Mouse (Mus musculus): Measurements from ENCODE around the gene Mink1. TPM values are rescaled to one million over a fixed set of nuclear protein-coding genes. Genes with fewer than 3 reads are reported as not detected.
"Not testable (repeated sequence)": the region's sequence is repeated elsewhere in the genome, so short reads cannot be mapped to it uniquely, and the experiment has no call there.

Gene Mink1
- total and polyA plus RNA-seq, 2 experiments from 2014 or later: 5.0 to 20.4 TPM

- Histone ChIP-seq H3K9ac (replicated peaks; ENCODE audit: low read depth, low read length) (peak within 1 kb of the TSS; percentile 61), H3K9me3 (replicated peaks; ENCODE audit: control insufficient read depth, low read length) (no peaks in the 10 kb centered on the region), H3K4me3 (ENCODE audit: low read depth, low read length) (peak within 1 kb of the TSS; percentile 31), H3K4me2 (ENCODE audit: low read depth, low read length) (peak within 1 kb of the TSS; percentile 51), H3K27ac (ENCODE audit: low read depth) (peak within 1 kb of the TSS; percentile 70), H3K36me3 (replicated peaks; ENCODE audit: control insufficient read depth, insufficient read depth, low read length) (no peaks in the 10 kb centered on the region), H3K27me3 (ENCODE audit: control insufficient read depth, insufficient read depth, low read length) (no peaks in the 10 kb centered on the region), H3K4me1 (ENCODE audit: control insufficient read depth, insufficient read depth) (no peaks in the 10 kb centered on the region)
- 91% methylated on average over 10 of the region's 10 CpGs for WGBS
- DNase-seq (ENCODE audit: low spot score) (no peak), ATAC-seq (ENCODE audit: insufficient read depth, low read depth) (no peak)
- no peak for TF ChIP-seq CTCF (IDR thresholded peaks at IDR 0.05; ENCODE audit: low read depth)
- no peak for TF ChIP-seq EP300 (IDR thresholded peaks at IDR 0.05; ENCODE audit: low read depth)
Observed at GRCm38 (mm10) chr11:70518923-70519322, 43.8 kb upstream of the Mink1 start, which contains the start of gene Gltpd2. Gltpd2 (plus strand) TSS chr11:70519196.

GRCm38 (mm10) chr11:70520178-70520769 lies 42.4 kb upstream of the Mink1 start:
- H3K27me3 ChIP-seq (ENCODE audit: control insufficient read depth, insufficient read depth, low read length): no peaks in the 10 kb centered on the region
- DNase-seq (ENCODE audit: low spot score) (peak; percentile 31), ATAC-seq (ENCODE audit: insufficient read depth, low read depth) (peak; percentile 33)
- WGBS: 8% methylated on average over 41 of the region's 41 CpGs
- peak overlapping the region; percentile 51 for H3K4me2 ChIP-seq (ENCODE audit: low read depth, low read length)
- no peaks in the 10 kb centered on the region for H3K36me3 ChIP-seq (replicated peaks; ENCODE audit: control insufficient read depth, insufficient read depth, low read length)
- peak overlapping the region; percentile 31 for H3K4me3 ChIP-seq (ENCODE audit: low read depth, low read length)
- H3K9ac ChIP-seq (replicated peaks; ENCODE audit: low read depth, low read length): peak overlapping the region; percentile 61
- no peaks in the 10 kb centered on the region for H3K4me1 ChIP-seq (ENCODE audit: control insufficient read depth, insufficient read depth)
- TF ChIP-seq EP300 (IDR thresholded peaks at IDR 0.05; ENCODE audit: low read depth): no peak
- TF ChIP-seq CTCF (IDR thresholded peaks at IDR 0.05; ENCODE audit: low read depth): peak; percentile 25
- no peaks in the 10 kb centered on the region for H3K9me3 ChIP-seq (replicated peaks; ENCODE audit: control insufficient read depth, low read length)
- peak overlapping the region; percentile 70 for H3K27ac ChIP-seq (ENCODE audit: low read depth)

GRCm38 (mm10) chr11:70523306-70523989 lies 39.2 kb upstream of the Mink1 start:
- not testable (repeated sequence) for H3K27me3 ChIP-seq (ENCODE audit: control insufficient read depth, insufficient read depth, low read length); ATAC-seq (ENCODE audit: insufficient read depth, low read depth); H3K9ac ChIP-seq (replicated peaks; ENCODE audit: low read depth, low read length); H3K4me1 ChIP-seq (ENCODE audit: control insufficient read depth, insufficient read depth); H3K9me3 ChIP-seq (replicated peaks; ENCODE audit: control insufficient read depth, low read length); DNase-seq (ENCODE audit: low spot score); H3K4me3 ChIP-seq (ENCODE audit: low read depth, low read length); H3K27ac ChIP-seq (ENCODE audit: low read depth); H3K4me2 ChIP-seq (ENCODE audit: low read depth, low read length)
- peaks cover 24% of the 10 kb centered on the region for H3K36me3 ChIP-seq (replicated peaks; ENCODE audit: control insufficient read depth, insufficient read depth, low read length)
- 86% methylated on average over 8 of the region's 8 CpGs for WGBS

- Histone ChIP-seq H3K9me3 (replicated peaks; ENCODE audit: control insufficient read depth, low read length) (no peaks in the 10 kb centered on the region), H3K4me1 (ENCODE audit: control insufficient read depth, insufficient read depth) (no peaks in the 10 kb centered on the region), H3K27ac (ENCODE audit: low read depth) (no peak overlapping the region), H3K4me2 (ENCODE audit: low read depth, low read length) (peak overlapping the region; percentile 72), H3K36me3 (replicated peaks; ENCODE audit: control insufficient read depth, insufficient read depth, low read length) (peaks cover 24% of the 10 kb centered on the region), H3K9ac (replicated peaks; ENCODE audit: low read depth, low read length) (0 out of 2 replicates have a peak overlapping the region, but pooled peaks have one; percentile 42), H3K27me3 (ENCODE audit: control insufficient read depth, insufficient read depth, low read length) (no peaks in the 10 kb centered on the region), H3K4me3 (ENCODE audit: low read depth, low read length) (peak overlapping the region; percentile 62)
- WGBS: 2% methylated on average over 8 of the region's 8 CpGs
- no peak for DNase-seq (ENCODE audit: low spot score)
- ATAC-seq (ENCODE audit: insufficient read depth, low read depth): peak; percentile 4; the same call in 1 of the 2 replicates
- TF ChIP-seq EP300 (IDR thresholded peaks at IDR 0.05; ENCODE audit: low read depth) (no peak), CTCF (IDR thresholded peaks at IDR 0.05; ENCODE audit: low read depth) (no peak)
Observed at GRCm38 (mm10) chr11:70524782-70525181, 37.9 kb upstream of the Mink1 start.

- peak; percentile 95 for ATAC-seq (ENCODE audit: insufficient read depth, low read depth)
- DNase-seq (ENCODE audit: low spot score): peak; percentile 99
- Histone ChIP-seq H3K9me3 (replicated peaks; ENCODE audit: control insufficient read depth, low read length) (no peaks in the 10 kb centered on the region), H3K4me3 (ENCODE audit: low read depth, low read length) (peak within 1 kb of the TSS; percentile 62), H3K36me3 (replicated peaks; ENCODE audit: control insufficient read depth, insufficient read depth, low read length) (peaks cover 24% of the 10 kb centered on the region), H3K9ac (replicated peaks; ENCODE audit: low read depth, low read length) (peak within 1 kb of the TSS; percentile 73), H3K27me3 (ENCODE audit: control insufficient read depth, insufficient read depth, low read length) (no peaks in the 10 kb centered on the region), H3K4me2 (ENCODE audit: low read depth, low read length) (peak within 1 kb of the TSS; percentile 72), H3K4me1 (ENCODE audit: control insufficient read depth, insufficient read depth) (no peaks in the 10 kb centered on the region), H3K27ac (ENCODE audit: low read depth) (no peak within 1 kb of the TSS; the same call in 1 of the 2 replicates)
- TF ChIP-seq CTCF (IDR thresholded peaks at IDR 0.05; ENCODE audit: low read depth) (no peak), EP300 (IDR thresholded peaks at IDR 0.05; ENCODE audit: low read depth) (0 out of 2 replicates have a peak, but pooled peaks have one; percentile 32)
- WGBS: under 1% methylated on average over 25 of the region's 26 CpGs
Observed at GRCm38 (mm10) chr11:70525184-70525678, 37.5 kb upstream of the Mink1 start, which contains the start of gene Psmb6. Psmb6 (plus strand) TSS chr11:70525367.

Data from heart, postnatal 0 days (tissue).